Mouse (Mus musculus) skeletal muscle tissue, adult 2 months (tissue): ENCODE measurements around the gene Cr2.
A peak's percentile ranks its signal among the peaks of the same experiment; 100 is the strongest.
"Not testable (repeated sequence)": the region's sequence is repeated elsewhere in the genome, so short reads cannot be mapped to it uniquely, and the experiment has no call there.

Experiments
- DNase-seq: peaks from one replicate; pipeline ENCODE4 v3.0.0-alpha.2; 2012; ENCODE audit warnings: low read depth, low spot score

Cr2 gene

DNA sequence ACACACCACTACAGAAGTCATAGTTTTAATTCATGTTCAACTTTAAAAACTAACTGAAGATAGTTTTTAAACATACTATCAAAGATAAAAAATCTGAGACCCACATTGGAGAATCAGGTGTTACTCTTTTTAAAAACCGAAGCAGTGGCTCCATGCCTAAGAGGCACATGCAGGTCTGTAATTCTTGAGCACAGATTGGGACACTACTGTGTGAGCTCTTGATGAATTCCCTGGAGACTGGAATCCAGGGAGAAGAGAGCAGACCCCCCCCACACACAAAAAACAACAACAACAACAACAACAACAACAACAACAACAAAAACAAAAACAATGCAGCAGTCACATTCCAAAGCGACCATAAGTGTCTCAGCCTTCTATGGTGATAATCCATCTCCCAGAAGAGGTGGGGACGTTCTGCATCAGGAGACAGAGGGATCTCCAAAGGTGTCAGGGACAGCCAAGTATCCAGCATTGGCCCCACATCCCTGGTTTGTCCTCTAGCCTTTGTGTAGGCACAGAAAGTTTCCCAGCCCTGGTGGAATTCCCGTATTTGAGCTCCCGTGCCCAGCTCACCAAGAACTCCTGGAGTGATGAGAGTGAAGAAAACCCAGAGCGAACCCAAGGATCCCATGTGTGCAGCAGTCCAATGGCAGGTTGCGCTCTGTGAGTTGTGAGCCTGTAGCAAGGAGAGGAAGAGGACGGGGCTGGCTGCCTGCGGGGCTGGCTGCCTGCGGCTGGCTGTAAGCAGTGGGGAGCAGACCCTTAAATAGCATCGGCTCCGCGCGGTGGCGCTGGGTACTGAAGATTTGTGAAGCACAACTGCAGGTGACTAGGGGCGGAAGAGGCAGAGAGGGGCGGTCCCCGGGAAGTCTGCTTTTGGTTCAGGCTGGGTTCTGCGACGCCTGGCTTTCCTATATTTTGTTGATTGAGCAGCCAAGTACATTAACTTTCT is at the start of gene Cr2:
Gene Cr2, minus strand, starts transcription at position 737 of the 952 bp plus-strand sequence.
- DNase-seq, result peak; percentile 15

DNA sequence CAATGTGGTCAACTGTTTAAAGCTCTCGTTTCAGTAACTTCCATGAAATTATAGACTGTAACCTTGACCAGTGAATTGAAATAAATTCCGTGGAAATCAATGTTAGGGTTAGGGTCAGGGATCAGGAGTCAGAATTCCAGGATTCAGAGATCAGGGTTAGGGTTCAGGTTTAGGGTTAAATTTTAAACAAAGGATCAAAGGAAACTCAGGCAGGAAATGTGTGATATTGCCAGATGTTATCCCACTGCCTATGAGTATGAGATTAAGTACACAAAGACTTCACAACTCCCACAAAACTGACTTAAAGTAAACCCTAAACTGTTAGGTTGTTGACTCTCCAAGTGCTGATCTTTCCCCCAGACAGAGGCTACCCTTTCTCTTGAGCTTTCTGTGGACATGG is 45.3 kb upstream of the Cr2 start:
- no peak for DNase-seq

DNA sequence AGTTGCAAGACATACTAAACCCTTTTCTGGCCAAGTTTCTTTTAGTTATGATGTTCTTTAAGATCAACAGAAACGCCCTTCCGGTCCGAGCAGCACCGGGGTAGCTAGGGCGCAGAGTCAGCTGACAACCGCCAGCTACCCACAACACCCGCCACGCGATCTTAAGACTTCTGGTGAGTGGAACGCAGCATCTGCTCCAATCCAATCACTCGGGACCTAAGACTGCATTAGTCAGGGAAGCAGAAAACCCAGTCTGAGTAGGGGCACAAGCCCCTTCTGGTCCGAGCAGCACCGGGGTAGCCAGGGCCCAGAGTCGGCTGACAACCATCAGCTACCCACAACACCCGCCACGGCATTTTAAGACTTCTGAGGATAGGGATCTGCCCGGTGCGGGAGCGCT is 36.3 kb upstream of the Cr2 start:
- DNase-seq, result not testable (repeated sequence)

DNA sequence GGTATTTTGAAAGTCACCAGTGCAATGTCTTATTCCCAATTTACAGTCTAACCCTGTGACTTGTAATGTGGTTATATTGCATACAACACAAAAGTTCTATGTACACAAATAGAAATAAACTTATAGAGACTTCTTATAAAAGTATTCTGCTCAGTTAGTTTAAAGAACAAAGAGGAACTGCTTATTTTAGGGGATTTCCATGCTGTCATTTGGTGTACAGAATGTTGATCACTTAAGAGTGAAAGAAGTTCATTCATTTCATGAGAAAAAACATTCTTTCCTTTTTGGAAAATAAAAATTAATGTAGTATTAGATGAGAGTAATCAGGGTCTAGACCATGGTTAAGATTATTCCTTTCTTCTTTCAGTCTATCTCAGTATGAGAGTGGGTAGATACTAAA is 8.2 kb upstream of the Cr2 start:
- DNase-seq, result no peak

DNA sequence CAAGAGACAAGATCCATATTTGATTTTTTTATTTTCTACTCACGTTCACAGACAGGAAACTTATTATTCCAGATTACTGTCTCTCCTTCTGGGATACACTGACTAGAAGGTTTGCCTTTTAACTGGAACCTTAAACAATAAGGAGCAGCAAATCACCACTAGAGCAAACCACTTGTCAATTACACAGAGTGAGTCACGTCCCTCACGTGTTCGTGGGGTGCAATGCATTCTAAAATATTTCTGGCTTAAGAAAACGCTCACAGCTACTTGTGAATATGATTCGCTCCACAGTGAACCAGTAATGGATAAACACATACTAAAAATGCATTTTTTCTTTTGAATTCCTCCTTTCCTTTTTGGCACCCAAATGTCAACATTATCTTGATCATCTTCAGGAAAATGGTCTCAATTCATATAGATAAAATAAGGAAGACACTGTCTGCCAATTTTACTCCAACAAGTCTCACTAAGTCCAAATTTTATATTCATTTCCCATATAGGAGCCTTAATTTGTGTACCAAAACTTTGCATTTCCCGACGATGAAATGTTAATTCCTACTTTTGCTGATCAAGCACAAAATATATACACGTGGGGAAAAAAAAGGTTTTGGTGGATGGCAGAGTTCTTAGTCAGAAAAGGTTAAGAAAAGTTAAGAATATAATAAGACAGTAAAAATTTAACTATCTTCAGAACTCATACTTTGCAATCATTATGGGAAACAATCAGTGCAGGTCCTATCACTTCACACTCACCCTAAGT is 11.3 kb downstream of the Cr2 start:
- DNase-seq, result no peak

DNA sequence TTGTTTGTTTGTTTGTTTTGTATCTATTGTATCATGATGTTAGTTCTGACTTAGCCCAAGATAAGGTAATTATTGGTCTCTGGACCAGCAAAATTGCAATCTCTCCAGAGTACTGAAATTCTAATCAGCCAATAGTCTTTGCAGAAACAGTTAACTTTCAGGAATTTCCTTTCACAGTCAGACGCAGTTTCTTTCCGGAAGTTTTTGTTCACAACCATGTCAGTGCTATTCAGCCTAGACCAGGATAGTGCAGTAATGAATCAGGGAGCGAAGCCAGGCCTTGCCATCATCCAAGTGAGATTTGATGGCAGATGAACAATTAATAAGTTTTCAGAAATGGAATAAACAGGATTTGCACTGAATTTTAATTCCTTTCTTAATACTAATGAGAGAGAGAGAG is 44.4 kb downstream of the Cr2 start:
- DNase-seq, result peak; percentile 3

DNA sequence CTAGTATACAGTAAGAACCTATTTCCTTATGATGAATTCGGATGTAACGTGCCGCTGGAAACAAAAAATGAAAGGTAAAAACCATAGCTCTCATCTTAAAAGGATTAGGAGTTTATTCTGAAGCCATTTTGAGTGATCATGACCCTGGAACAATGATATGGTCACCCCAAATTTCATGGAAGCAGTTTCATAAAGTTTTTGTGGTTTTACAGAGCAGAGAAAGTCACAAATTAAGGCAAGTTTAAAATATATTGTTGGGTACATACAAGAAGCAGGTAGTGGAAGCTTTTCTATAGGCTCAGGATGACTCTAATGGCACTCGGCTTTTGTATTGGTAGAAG is 44.9 kb downstream of the Cr2 start:
- no peak for DNase-seq

DNA sequence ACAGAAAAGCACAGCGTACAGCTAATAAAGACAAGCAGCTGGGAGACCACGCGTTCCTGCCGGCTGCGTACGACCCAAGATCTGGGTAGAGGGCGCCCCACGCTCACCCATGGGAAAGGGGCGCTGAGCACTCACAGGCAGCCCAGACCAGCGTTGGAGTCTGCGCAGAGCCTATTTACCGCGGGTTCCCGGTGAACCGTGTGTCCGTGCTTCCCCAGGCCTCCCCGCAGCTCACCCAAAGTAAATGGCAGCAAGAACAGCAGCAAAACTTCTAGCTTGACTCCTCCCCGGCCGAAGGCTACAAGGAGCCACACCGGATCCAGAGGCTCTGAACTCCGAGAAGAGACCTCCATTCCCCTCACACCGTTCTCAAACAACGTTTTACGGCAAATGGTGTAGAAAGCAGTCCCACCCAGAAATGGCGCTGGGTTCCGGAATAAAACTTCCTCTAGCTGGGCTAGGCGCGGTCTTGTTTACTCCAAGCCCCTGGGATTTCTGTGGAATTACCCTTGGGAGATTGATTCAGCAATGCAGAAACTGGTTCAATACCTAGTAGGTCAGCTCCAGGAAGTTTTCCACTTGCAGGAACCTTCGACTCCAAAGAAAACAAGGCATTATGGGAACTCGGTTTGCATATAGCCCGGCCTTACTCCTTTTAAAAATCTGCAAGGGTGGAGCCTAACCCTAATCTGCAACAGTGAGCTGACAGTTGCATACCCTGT is 45.4 kb downstream of the Cr2 start, which contains the start of gene Cr1l:
Gene Cr1l, minus strand, starts transcription at position 634 of the 722 bp plus-strand sequence.
- peak; percentile 69 for DNase-seq

DNA sequence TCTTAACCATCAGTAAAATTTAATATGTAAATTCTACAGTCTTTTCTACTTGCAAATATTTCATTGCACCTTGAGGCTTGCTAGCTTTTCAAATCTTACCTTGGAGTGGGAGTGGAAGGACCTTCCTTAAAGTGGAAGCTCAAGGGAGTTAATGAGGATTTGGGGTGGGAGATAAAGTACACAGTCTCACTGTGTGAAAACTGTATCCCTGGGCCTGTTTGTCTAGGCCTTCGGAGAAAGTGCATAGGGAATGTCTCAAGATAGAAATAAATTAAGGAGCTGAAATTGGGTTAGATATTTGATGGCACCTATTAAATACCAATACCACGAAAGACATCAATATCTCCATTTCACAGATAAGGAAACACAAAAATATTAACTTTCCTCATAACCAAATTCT is 46.0 kb downstream of the Cr2 start:
- no peak for DNase-seq

DNA sequence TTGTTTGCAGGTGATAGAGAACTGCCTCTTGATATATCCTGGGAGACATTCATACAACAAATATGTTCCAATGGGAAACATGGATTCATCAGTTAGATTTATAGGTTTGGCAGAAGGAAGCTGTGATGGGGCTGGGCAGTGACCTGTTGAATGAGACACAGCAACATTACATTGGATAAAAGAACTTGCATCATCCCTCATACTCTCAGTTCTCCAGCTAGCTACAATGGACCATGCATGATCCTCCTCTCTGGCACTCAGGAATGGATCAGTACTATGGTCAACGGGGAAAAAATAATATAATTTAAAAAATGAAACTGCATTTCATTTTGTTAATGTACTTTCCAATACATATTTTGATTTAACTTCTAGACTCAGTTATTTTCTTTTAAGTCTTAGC is 46.6 kb downstream of the Cr2 start:
- no peak for DNase-seq

DNA sequence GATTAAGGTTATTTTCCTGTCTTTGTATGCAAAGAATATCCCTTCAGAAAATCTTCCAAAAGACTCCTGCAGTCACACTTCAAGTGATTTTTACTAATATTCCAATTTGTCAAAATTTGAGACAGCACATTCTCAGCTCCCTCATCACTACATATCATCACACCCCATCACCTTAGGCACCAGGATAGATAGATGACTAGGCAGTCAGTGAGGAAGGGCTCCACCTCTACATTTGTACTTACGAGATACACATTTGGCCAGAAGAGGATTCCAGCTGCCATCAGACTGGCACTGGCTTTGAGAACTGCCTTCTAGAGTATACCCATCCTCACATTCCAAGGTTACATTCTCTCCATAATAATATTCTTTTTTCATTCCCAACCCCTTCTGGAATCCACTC is 62.1 kb downstream of the Cr2 start:
- DNase-seq, result no peak

DNA sequence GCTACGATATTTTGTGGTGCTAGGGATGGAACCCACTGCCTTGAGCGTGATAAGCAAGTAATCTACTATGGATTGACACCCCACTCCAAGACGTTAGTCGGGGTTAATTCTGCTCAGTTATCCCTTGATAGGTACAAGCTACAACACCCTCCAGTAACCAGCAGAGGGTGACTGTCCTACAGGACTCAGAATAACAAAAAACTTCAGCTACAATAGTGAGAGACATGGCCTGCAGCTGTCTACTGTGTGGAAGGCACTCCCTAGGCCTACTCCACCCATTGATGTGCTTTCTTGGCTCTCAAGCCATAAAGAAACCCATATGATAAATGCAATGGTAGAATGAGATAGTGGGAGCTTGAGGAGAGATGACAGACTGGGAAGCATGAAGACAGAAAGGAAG is 62.9 kb downstream of the Cr2 start:
- DNase-seq, result no peak

DNA sequence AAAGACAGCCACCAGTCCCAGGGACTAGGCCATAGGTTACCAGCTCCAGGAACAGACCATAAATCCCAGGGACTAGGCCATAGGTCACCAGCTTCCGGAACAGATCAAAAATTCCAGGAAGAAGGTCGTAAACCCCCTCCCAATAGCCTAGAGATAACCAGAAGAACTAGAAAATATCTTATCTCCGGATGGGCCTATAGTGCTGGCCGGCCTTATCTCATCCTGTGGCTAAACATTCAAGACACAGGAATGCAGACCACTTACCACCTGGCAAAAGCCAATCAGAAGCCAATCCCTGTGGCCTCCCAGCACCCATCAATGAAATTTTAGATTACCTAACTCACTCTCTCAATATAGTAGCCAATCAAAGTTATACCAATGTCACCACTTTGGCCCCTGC is 75.8 kb downstream of the Cr2 start:
- no peak for DNase-seq

DNA sequence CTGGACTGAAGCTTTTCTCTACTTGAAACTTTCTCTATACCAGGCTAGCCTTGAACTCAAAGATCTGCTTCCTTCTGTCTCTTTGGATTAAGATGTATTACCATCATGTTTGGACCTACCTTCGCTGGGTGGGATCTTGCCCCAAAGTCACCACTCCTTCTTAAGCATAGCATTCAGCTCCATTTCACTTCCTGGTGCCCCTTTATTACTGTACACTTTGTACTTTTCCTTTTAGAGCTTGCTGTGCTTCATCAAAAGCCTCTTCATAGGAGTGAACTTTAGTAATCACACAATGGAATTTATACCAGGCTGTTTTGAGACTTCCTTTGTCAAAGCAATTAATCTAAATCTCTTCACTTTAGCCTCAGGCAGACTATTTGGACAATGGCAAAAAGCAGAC is 78.5 kb downstream of the Cr2 start:
- DNase-seq, result no peak

DNA sequence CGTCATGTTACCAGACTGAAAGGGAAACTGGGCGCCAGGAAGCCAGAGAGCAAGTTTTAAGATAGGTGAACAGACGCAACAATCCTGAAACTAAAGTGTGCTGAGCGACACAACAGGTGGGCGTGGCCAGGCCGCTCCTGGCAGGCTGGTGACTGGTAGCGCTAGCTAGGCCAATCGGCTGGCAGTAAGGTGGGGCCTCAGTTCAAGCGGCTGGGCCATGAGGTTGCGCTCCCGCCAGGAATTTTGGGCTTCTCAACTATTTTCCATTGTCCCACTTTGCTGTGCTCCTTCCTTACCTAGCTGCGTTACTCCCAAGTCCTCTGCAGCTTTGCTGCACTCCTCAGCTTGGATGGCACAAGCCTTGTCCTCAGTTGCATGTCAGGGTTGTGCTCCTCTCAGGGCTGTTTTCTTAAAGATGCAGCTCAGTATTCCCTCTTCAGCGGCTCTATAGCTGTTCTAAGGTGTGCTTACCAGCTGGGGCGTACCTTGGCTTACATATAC is 84.2 kb downstream of the Cr2 start, which contains the start of gene Cd46:
Gene Cd46, minus strand, starts transcription at position 30 of the 501 bp plus-strand sequence.
- DNase-seq, result peak; percentile 51

DNA sequence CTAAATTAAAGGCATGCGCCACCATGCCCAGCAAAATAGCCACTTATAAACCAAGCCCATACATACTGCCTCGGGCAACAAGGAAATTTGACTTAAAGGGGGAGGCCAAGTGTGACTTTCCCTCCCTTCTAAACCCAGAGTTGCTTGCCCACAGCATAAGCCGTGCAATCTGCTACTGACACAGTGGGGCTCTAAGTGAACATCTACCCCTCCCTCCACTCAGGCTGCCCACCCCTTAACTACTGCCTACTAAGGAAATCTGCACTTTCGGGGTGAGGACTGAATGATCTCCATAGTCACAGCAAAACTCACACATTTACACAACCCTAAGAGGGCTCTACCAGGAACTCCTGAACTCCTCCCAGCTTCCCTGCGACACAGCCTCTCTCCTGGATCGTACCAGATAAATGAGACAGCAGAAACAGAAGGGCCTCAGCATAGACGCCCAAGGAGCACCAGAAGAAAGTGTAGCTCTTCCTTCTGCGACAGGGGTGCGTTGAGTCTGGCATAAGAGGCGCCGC is 84.8 kb downstream of the Cr2 start:
- peak; percentile 3 for DNase-seq
